Mouse (Mus musculus): ENCODE measurements around the gene Ruvbl2. TPM values are rescaled to one million over a fixed set of nuclear protein-coding genes. Genes with fewer than 3 reads are reported as not detected.

Gene Ruvbl2
- polyA plus RNA-seq, 1 experiment from 2014 or later = 171 TPM

- no peak overlapping the region for H3K4me3 ChIP-seq (ENCODE audit: low read depth, low read length)
- no peaks in the 10 kb centered on the region for H3K27me3 ChIP-seq (ENCODE audit: control insufficient read depth, insufficient read depth, low read length)
- DNase-seq (ENCODE audit: low spot score, missing footprints) (peak; percentile 71), ATAC-seq (ENCODE audit: low FRiP score) (no peak)
- whole genome bisulfite sequencing = 37% methylated on average over 1 of the region's 1 CpGs
- no peak overlapping the region for H3K9ac ChIP-seq (ENCODE audit: low read length)
- H3K4me2 ChIP-seq = no peak overlapping the region
- no peaks in the 10 kb centered on the region for H3K4me1 ChIP-seq (ENCODE audit: control insufficient read depth, insufficient read depth, low read length)
- no peaks in the 10 kb centered on the region for H3K36me3 ChIP-seq (ENCODE audit: control insufficient read depth, insufficient read depth, low read length)
- H3K9me3 ChIP-seq (ENCODE audit: control insufficient read depth, low read length) = no peaks in the 10 kb centered on the region
- no peak overlapping the region for H3K27ac ChIP-seq (ENCODE audit: low read depth, low read length)
These were observed 38.6 kb upstream of the Ruvbl2 start for GRCm38 (mm10) chr7:45476453-45476852.

GRCm38 (mm10) chr7:45475291-45475969, 37.5 kb upstream of the Ruvbl2 start:
- DNase-seq (ENCODE audit: low spot score, missing footprints) = peak; percentile 71
- 76% methylated on average over 16 of the region's 16 CpGs for WGBS
- H3K27ac ChIP-seq (ENCODE audit: low read depth, low read length) = no peak overlapping the region
- H3K27me3 ChIP-seq (ENCODE audit: control insufficient read depth, insufficient read depth, low read length) = no peaks in the 10 kb centered on the region
- H3K4me2 ChIP-seq = no peak overlapping the region
- no peak overlapping the region for H3K4me3 ChIP-seq (ENCODE audit: low read depth, low read length)
- ATAC-seq (ENCODE audit: low FRiP score) = no peak
- H3K4me1 ChIP-seq (ENCODE audit: control insufficient read depth, insufficient read depth, low read length) = no peaks in the 10 kb centered on the region
- no peaks in the 10 kb centered on the region for H3K36me3 ChIP-seq (ENCODE audit: control insufficient read depth, insufficient read depth, low read length)
- H3K9me3 ChIP-seq (ENCODE audit: control insufficient read depth, low read length) = no peaks in the 10 kb centered on the region
- no peak overlapping the region for H3K9ac ChIP-seq (ENCODE audit: low read length)

- H3K4me1 ChIP-seq (ENCODE audit: control insufficient read depth, insufficient read depth, low read length) = peaks cover 5% of the 10 kb centered on the region
- no peak overlapping the region for H3K4me3 ChIP-seq (ENCODE audit: low read depth, low read length)
- no peak overlapping the region for H3K27ac ChIP-seq (ENCODE audit: low read depth, low read length)
- no peaks in the 10 kb centered on the region for H3K27me3 ChIP-seq (ENCODE audit: control insufficient read depth, insufficient read depth, low read length)
- no peak overlapping the region for H3K4me2 ChIP-seq
- WGBS = 16% methylated on average over 3 of the region's 3 CpGs
- ATAC-seq (ENCODE audit: low FRiP score) (no peak), DNase-seq (ENCODE audit: low spot score, missing footprints) (peak; percentile 98)
- H3K9me3 ChIP-seq (ENCODE audit: control insufficient read depth, low read length) = no peaks in the 10 kb centered on the region
- H3K9ac ChIP-seq (ENCODE audit: low read length) = no peak overlapping the region
- no peaks in the 10 kb centered on the region for H3K36me3 ChIP-seq (ENCODE audit: control insufficient read depth, insufficient read depth, low read length)
These were observed 33.0 kb upstream of the Ruvbl2 start for GRCm38 (mm10) chr7:45470869-45471268.

- H3K4me1 ChIP-seq (ENCODE audit: control insufficient read depth, insufficient read depth, low read length) = peaks cover 12% of the 10 kb centered on the region
- no peak overlapping the region for H3K27ac ChIP-seq (ENCODE audit: low read depth, low read length)
- WGBS = 33% methylated on average over 7 of the region's 7 CpGs
- no peaks in the 10 kb centered on the region for H3K27me3 ChIP-seq (ENCODE audit: control insufficient read depth, insufficient read depth, low read length)
- H3K9ac ChIP-seq (ENCODE audit: low read length) = peak overlapping the region; percentile 88; the same call in 1 of the 2 replicates
- peak overlapping the region; percentile 87 for H3K4me3 ChIP-seq (ENCODE audit: low read depth, low read length)
- no peaks in the 10 kb centered on the region for H3K9me3 ChIP-seq (ENCODE audit: control insufficient read depth, low read length)
- H3K36me3 ChIP-seq (ENCODE audit: control insufficient read depth, insufficient read depth, low read length) = peaks cover 6% of the 10 kb centered on the region; the same call in 1 of the 2 replicates
- ATAC-seq (ENCODE audit: low FRiP score) = no peak
- DNase-seq (ENCODE audit: low spot score, missing footprints) = no peak
- peak overlapping the region; percentile 95 for H3K4me2 ChIP-seq
These were observed 29.3 kb upstream of the Ruvbl2 start for GRCm38 (mm10) chr7:45467090-45467670.

GRCm38 (mm10) chr7:45466283-45467089, 28.6 kb upstream of the Ruvbl2 start, which contains the start of gene Bax:
Bax (minus strand) TSS chr7:45466898.
- ATAC-seq (ENCODE audit: low FRiP score) (peak; percentile 86), DNase-seq (ENCODE audit: low spot score, missing footprints) (peak; percentile 99)
- Histone ChIP-seq H3K4me2 (peak within 1 kb of the TSS; percentile 95), H3K4me1 (ENCODE audit: control insufficient read depth, insufficient read depth, low read length) (peaks cover 12% of the 10 kb centered on the region), H3K9ac (ENCODE audit: low read length) (peak within 1 kb of the TSS; percentile 88), H3K27ac (ENCODE audit: low read depth, low read length) (peak within 1 kb of the TSS; percentile 14; the same call in 1 of the 2 replicates), H3K27me3 (ENCODE audit: control insufficient read depth, insufficient read depth, low read length) (no peaks in the 10 kb centered on the region), H3K36me3 (ENCODE audit: control insufficient read depth, insufficient read depth, low read length) (peaks cover 7% of the 10 kb centered on the region; the same call in 1 of the 2 replicates), H3K9me3 (ENCODE audit: control insufficient read depth, low read length) (no peaks in the 10 kb centered on the region), H3K4me3 (ENCODE audit: low read depth, low read length) (peak within 1 kb of the TSS; percentile 87)
- under 1% methylated on average over 57 of the region's 58 CpGs for WGBS

GRCm38 (mm10) chr7:45465549-45465948, 27.7 kb upstream of the Ruvbl2 start:
- peaks cover 7% of the 10 kb centered on the region; the same call in 1 of the 2 replicates for H3K36me3 ChIP-seq (ENCODE audit: control insufficient read depth, insufficient read depth, low read length)

GRCm38 (mm10) chr7:45465112-45465511, 27.2 kb upstream of the Ruvbl2 start:
- 96% methylated on average over 12 of the region's 12 CpGs for WGBS
- Histone ChIP-seq H3K27me3 (ENCODE audit: control insufficient read depth, insufficient read depth, low read length) (no peaks in the 10 kb centered on the region), H3K4me1 (ENCODE audit: control insufficient read depth, insufficient read depth, low read length) (peaks cover 19% of the 10 kb centered on the region), H3K27ac (ENCODE audit: low read depth, low read length) (no peak overlapping the region), H3K9ac (ENCODE audit: low read length) (no peak overlapping the region), H3K36me3 (ENCODE audit: control insufficient read depth, insufficient read depth, low read length) (peaks cover 7% of the 10 kb centered on the region; the same call in 1 of the 2 replicates), H3K4me3 (ENCODE audit: low read depth, low read length) (no peak overlapping the region), H3K4me2 (no peak overlapping the region), H3K9me3 (ENCODE audit: control insufficient read depth, low read length) (no peaks in the 10 kb centered on the region)
- ATAC-seq (ENCODE audit: low FRiP score) (no peak), DNase-seq (ENCODE audit: low spot score, missing footprints) (no peak)

More at GRCm38 (mm10) chr7:45465549-45465948, 27.7 kb upstream of the Ruvbl2 start:
- Histone ChIP-seq H3K27ac (ENCODE audit: low read depth, low read length) (no peak overlapping the region), H3K4me2 (peak overlapping the region; percentile 95), H3K9ac (ENCODE audit: low read length) (peak overlapping the region; percentile 88), H3K4me3 (ENCODE audit: low read depth, low read length) (peak overlapping the region; percentile 87), H3K4me1 (ENCODE audit: control insufficient read depth, insufficient read depth, low read length) (peaks cover 14% of the 10 kb centered on the region), H3K27me3 (ENCODE audit: control insufficient read depth, insufficient read depth, low read length) (no peaks in the 10 kb centered on the region), H3K9me3 (ENCODE audit: control insufficient read depth, low read length) (no peaks in the 10 kb centered on the region)
- ATAC-seq (ENCODE audit: low FRiP score) = no peak
- DNase-seq (ENCODE audit: low spot score, missing footprints) = no peak
- 85% methylated on average over 9 of the region's 9 CpGs for WGBS

- Histone ChIP-seq H3K9me3 (ENCODE audit: control insufficient read depth, low read length) (no peaks in the 10 kb centered on the region), H3K27ac (ENCODE audit: low read depth, low read length) (no peak overlapping the region), H3K27me3 (ENCODE audit: control insufficient read depth, insufficient read depth, low read length) (no peaks in the 10 kb centered on the region), H3K4me2 (no peak overlapping the region), H3K9ac (ENCODE audit: low read length) (no peak overlapping the region), H3K4me1 (ENCODE audit: control insufficient read depth, insufficient read depth, low read length) (peaks cover 19% of the 10 kb centered on the region), H3K36me3 (ENCODE audit: control insufficient read depth, insufficient read depth, low read length) (peaks cover 7% of the 10 kb centered on the region; the same call in 1 of the 2 replicates), H3K4me3 (ENCODE audit: low read depth, low read length) (no peak overlapping the region)
- no peak for DNase-seq (ENCODE audit: low spot score, missing footprints)
- no peak for ATAC-seq (ENCODE audit: low FRiP score)
- WGBS = 98% methylated on average over 7 of the region's 7 CpGs
These were observed 26.3 kb upstream of the Ruvbl2 start for GRCm38 (mm10) chr7:45463987-45464778.
